Mouse (Mus musculus): ENCODE measurements at regions not wholly inside any gene's neighbourhood (a gene's known extent, or its start where the extent isn't known, plus 50 kb on each side); places are given as distances from the start of the nearest gene placed in this dataset.

GRCm38 (mm10) chr15:61309452-61310165 lies 386.8 kb upstream of the A1bg start:
- Histone ChIP-seq H3K9me3 (replicated peaks) (no peaks in the 10 kb centered on the region), H3K27me3 (ENCODE audit: low read depth, poor library complexity, severe bottlenecking) (no peaks in the 10 kb centered on the region), H3K27ac (no peak overlapping the region), H3K4me3 (no peak overlapping the region), H3K36me3 (no peaks in the 10 kb centered on the region), H3K4me1 (no peaks in the 10 kb centered on the region)
- no peak for DNase-seq (ENCODE audit: low spot score)
- WGBS = 91% methylated on average over 6 of the region's 6 CpGs

DNA sequence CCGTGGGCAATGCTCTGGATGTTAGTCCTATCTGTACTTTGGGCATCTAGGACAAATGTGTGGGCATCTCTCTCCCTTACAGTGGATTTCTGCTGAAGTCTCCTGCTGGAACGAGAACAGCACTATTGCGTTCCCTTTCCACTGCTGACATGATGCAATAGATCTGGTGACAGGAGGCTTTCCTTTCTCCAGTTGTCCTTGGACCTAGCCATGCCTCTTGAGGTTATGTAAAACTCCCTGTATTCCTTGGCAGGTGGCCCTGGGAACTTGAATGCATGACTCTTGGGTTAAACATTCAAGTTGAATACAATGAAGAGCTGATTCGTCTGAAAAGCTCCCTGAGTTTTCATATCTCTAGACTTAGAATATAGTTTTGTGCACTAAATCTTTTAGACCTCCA lies 386.1 kb upstream of the A1bg start:
- Histone ChIP-seq H3K36me3 (no peaks in the 10 kb centered on the region), H3K4me3 (no peak overlapping the region), H3K9me3 (replicated peaks) (no peaks in the 10 kb centered on the region), H3K4me1 (no peaks in the 10 kb centered on the region), H3K27me3 (ENCODE audit: low read depth, poor library complexity, severe bottlenecking) (no peaks in the 10 kb centered on the region), H3K27ac (no peak overlapping the region)
- 86% methylated on average over 4 of the region's 4 CpGs for WGBS
- DNase-seq (ENCODE audit: low spot score) = no peak

DNA sequence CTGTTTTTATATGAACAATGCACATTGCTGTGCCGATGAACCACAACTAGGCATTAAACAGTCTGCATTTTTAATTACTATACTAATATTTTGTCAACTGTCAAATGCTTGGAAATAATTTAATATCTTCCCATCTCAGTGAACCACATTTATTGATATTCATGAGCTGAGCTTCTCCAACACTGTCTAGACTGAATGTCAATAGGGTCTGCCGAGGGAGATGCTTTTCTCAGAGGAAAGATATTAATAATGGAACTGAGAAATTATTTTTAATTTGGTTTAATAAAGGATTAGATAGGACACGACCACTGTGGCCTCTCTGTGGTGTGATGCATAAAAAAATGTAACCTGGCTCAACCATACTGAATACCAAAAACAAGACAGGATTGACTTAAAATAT lies 381.7 kb upstream of the A1bg start:
- Histone ChIP-seq H3K36me3 (no peaks in the 10 kb centered on the region), H3K27me3 (ENCODE audit: low read depth, poor library complexity, severe bottlenecking) (no peaks in the 10 kb centered on the region), H3K27ac (no peak overlapping the region), H3K4me3 (no peak overlapping the region), H3K4me1 (no peaks in the 10 kb centered on the region), H3K9me3 (replicated peaks) (no peaks in the 10 kb centered on the region)
- WGBS = 85% methylated on average over 3 of the region's 3 CpGs
- DNase-seq (ENCODE audit: low spot score) = no peak

- no peak for DNase-seq (ENCODE audit: low spot score)
Measured at GRCm38 (mm10) chr15:61299796-61300195, 377.0 kb upstream of the A1bg start.

DNA sequence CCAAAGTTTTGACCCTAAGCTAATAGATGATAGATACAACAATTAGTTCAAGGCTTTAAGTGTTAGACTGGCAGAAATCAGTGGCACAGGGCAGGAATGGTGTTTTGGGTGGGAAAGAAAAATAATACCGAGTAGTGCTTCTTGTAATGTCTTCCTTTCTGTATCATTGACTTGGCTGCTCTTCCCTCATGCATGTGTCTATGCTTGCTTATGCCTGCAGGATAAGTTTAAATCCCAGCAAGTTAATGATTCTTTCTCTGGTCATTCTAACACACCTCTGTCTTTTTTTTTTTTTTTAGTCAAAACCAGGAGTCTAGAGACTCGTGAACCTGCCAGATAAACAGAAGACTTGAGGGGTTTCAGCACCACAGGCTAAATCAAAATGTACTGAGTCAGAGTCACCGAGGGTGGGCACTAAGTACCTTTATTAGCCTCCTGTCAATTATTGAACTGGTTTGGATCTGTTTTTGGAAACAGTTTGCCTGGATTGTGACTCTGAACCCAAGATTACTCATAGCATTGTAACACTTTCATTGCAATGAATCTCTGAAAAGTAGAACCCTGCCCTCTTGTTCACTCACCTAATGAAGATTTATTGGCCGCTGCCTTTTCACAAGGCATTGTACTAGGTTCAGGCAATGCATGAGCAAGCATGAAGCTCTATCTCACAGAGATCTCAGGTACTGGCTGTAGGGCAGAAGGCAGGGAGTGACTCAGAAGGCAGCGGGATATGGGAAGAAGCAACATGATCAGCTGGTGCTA lies 374.8 kb upstream of the A1bg start:
- Histone ChIP-seq H3K4me1 (no peaks in the 10 kb centered on the region), H3K9me3 (replicated peaks) (no peaks in the 10 kb centered on the region), H3K4me3 (no peak overlapping the region), H3K27me3 (ENCODE audit: low read depth, poor library complexity, severe bottlenecking) (no peaks in the 10 kb centered on the region), H3K27ac (no peak overlapping the region), H3K36me3 (no peaks in the 10 kb centered on the region)
- DNase-seq (ENCODE audit: low spot score) = no peak
- 83% methylated on average over 5 of the region's 5 CpGs for WGBS

More at GRCm38 (mm10) chr15:61299796-61300195, 377.0 kb upstream of the A1bg start:
- no peaks in the 10 kb centered on the region for H3K4me1 ChIP-seq
- no peak overlapping the region for H3K27ac ChIP-seq
- H3K4me3 ChIP-seq = no peak overlapping the region
- H3K36me3 ChIP-seq = no peaks in the 10 kb centered on the region
- WGBS = 94% methylated on average over 6 of the region's 6 CpGs
- H3K27me3 ChIP-seq (ENCODE audit: low read depth, poor library complexity, severe bottlenecking) = no peaks in the 10 kb centered on the region
- H3K9me3 ChIP-seq (replicated peaks) = no peaks in the 10 kb centered on the region

GRCm38 (mm10) chr15:61294616-61295015 lies 371.8 kb upstream of the A1bg start:
- no peak for DNase-seq (ENCODE audit: low spot score)
- 87% methylated on average over 2 of the region's 2 CpGs for WGBS
- no peak overlapping the region for H3K4me3 ChIP-seq

GRCm38 (mm10) chr15:61294131-61294530 lies 371.3 kb upstream of the A1bg start:
- Histone ChIP-seq H3K4me1 (no peaks in the 10 kb centered on the region), H3K27me3 (ENCODE audit: low read depth, poor library complexity, severe bottlenecking) (no peaks in the 10 kb centered on the region), H3K27ac (no peak overlapping the region), H3K4me3 (no peak overlapping the region), H3K36me3 (no peaks in the 10 kb centered on the region), H3K9me3 (replicated peaks) (no peaks in the 10 kb centered on the region)
- WGBS = 84% methylated on average over 4 of the region's 4 CpGs
- DNase-seq (ENCODE audit: low spot score) = no peak

More at GRCm38 (mm10) chr15:61294616-61295015, 371.8 kb upstream of the A1bg start:
- Histone ChIP-seq H3K4me1 (no peaks in the 10 kb centered on the region), H3K9me3 (replicated peaks) (no peaks in the 10 kb centered on the region), H3K27me3 (ENCODE audit: low read depth, poor library complexity, severe bottlenecking) (no peaks in the 10 kb centered on the region), H3K27ac (no peak overlapping the region), H3K36me3 (no peaks in the 10 kb centered on the region)

- Histone ChIP-seq H3K9me3 (replicated peaks) (no peaks in the 10 kb centered on the region), H3K4me1 (no peaks in the 10 kb centered on the region), H3K4me3 (no peak overlapping the region), H3K36me3 (no peaks in the 10 kb centered on the region), H3K27ac (no peak overlapping the region), H3K27me3 (ENCODE audit: low read depth, poor library complexity, severe bottlenecking) (no peaks in the 10 kb centered on the region)
- DNase-seq (ENCODE audit: low spot score) = no peak
- WGBS = 69% methylated on average over 4 of the region's 4 CpGs
Measured at GRCm38 (mm10) chr15:61268766-61269165, 346.0 kb upstream of the A1bg start.

DNA sequence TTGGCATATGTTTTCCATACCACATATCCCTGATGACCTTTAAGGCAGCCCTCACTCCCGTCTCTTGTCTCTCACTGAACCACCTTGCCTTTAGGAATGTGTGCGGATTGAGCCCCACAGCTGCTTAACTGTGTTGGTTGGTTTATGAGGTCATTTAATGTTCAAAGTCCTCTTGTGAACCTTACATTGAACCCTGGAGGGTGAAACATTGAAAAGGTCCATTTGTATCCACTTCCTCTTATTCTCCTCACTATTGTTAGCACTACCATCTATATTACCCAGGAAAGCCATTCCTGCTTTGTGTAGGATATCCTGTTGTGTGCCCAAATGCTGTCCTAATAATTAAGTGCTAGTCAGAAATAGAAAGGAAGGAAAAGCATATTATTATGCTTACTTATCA lies 336.2 kb upstream of the A1bg start:
- 69% methylated on average over 2 of the region's 2 CpGs for WGBS
- Histone ChIP-seq H3K9me3 (replicated peaks) (no peaks in the 10 kb centered on the region), H3K27me3 (ENCODE audit: low read depth, poor library complexity, severe bottlenecking) (no peaks in the 10 kb centered on the region), H3K4me1 (no peaks in the 10 kb centered on the region), H3K4me3 (no peak overlapping the region), H3K36me3 (no peaks in the 10 kb centered on the region), H3K27ac (no peak overlapping the region)
- DNase-seq (ENCODE audit: low spot score) = no peak

DNA sequence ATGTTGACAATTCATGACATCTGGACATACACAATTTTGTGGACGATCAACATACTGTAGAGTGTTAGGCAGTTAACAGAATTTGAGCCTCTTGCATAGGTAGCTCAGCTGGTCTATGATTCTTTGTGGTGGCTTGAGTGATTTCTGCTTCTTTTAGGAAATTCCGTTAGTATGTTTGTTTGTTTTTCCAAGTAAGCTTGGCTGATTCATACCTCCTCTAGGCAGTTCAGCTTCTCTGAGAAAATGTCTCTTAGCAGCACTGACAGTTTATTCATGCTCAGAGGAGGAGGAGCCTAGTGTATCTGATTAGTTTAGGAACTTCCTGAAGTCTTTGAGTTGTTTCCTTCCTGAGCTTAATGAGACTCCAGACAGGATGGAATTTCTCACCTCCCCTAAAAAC lies 321.7 kb upstream of the A1bg start:
- Histone ChIP-seq H3K27ac (no peak overlapping the region), H3K4me1 (peaks cover 12% of the 10 kb centered on the region), H3K4me3 (no peak overlapping the region), H3K9me3 (replicated peaks) (no peaks in the 10 kb centered on the region), H3K27me3 (ENCODE audit: low read depth, poor library complexity, severe bottlenecking) (no peaks in the 10 kb centered on the region), H3K36me3 (no peaks in the 10 kb centered on the region)
- DNase-seq (ENCODE audit: low spot score) = no peak
- 85% methylated on average over 2 of the region's 2 CpGs for WGBS

DNA sequence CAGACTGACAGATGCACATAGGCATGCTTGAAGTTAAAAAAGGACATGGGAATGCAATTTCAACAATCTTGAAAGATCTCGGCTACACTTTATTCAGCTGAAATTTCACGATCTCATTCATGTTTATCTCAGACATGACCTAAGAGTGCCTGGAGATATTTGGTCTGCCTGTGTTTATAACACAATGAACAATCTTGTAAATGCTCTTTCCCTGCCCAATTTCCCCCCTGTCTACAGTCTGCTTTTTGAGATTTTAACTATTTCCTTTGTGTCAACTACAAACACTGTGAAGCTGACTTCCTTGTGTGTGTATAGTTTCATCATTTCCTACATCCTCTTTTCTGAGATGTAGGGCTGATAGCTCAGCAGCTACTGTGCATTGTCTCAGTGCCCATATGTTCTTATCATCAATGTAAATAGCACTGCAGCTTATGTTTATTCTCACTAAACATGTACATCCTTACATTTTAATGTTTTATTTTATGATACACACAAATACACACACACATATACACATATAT lies 319.4 kb upstream of the A1bg start:
- 88% methylated on average over 2 of the region's 2 CpGs for WGBS
- H3K4me1 ChIP-seq = peaks cover 20% of the 10 kb centered on the region
- DNase-seq (ENCODE audit: low spot score) = no peak
- no peak overlapping the region for H3K4me3 ChIP-seq
- H3K9me3 ChIP-seq (replicated peaks) = no peaks in the 10 kb centered on the region
- no peaks in the 10 kb centered on the region for H3K36me3 ChIP-seq
- no peaks in the 10 kb centered on the region for H3K27me3 ChIP-seq (ENCODE audit: low read depth, poor library complexity, severe bottlenecking)
- H3K27ac ChIP-seq = no peak overlapping the region

GRCm38 (mm10) chr15:61241741-61242140 lies 318.9 kb upstream of the A1bg start:
- Histone ChIP-seq H3K36me3 (no peaks in the 10 kb centered on the region), H3K9me3 (replicated peaks) (no peaks in the 10 kb centered on the region), H3K27ac (no peak overlapping the region), H3K4me3 (no peak overlapping the region), H3K27me3 (ENCODE audit: low read depth, poor library complexity, severe bottlenecking) (no peaks in the 10 kb centered on the region), H3K4me1 (peaks cover 20% of the 10 kb centered on the region)
- no peak for DNase-seq (ENCODE audit: low spot score)
- WGBS = 89% methylated on average over 1 of the region's 1 CpGs

- no peaks in the 10 kb centered on the region for H3K27me3 ChIP-seq (ENCODE audit: low read depth, poor library complexity, severe bottlenecking)
- H3K27ac ChIP-seq = no peak overlapping the region
- peaks cover 20% of the 10 kb centered on the region for H3K4me1 ChIP-seq
- no peaks in the 10 kb centered on the region for H3K36me3 ChIP-seq
- no peak overlapping the region for H3K4me3 ChIP-seq
- H3K9me3 ChIP-seq (replicated peaks) = no peaks in the 10 kb centered on the region
- DNase-seq (ENCODE audit: low spot score) = no peak
Measured at GRCm38 (mm10) chr15:61240344-61240743, 317.5 kb upstream of the A1bg start.
